27 mouse cellular contexts compared by ENCODE assay signal in the genomic region with DNA sequence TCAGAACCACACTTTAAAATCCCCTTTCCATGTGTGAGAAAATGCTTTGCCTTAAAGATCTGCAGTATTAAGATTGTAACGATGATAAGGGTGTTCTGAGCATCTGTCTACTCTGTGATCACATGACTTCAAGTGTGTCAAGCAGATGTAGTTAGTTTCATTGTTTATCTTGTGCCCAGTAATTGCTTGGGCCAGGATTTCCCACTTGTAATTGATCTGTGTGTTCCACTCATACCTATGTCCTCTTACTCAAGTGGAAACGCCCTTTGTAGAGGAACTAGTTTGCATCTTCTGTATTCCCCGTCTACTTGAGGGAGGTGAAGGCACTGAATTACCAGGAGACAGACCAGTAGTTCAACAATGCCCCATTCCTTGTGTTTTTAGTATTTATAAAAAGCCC. TPM values are rescaled to one million over a fixed set of nuclear protein-coding genes. Genes with fewer than 3 reads are reported as not detected.
"Had no signal": no experiment of that assay in that cellular context is flagged by ENCODE, and none has a peak within 500 bp of the region (broad histone marks: within the 10 kb centered on the region; RNA-seq: fewer than 3 reads in every experiment).

No protein-coding gene starts in this region.

- H3K9me3 ChIP-seq: kidney, embryonic 15.5 days; limb, embryonic 12.5 days; limb, embryonic 15.5 days; megakaryocyte, embryonic 14.5 days; midbrain, embryonic 10.5 days; midbrain, embryonic 13.5 days; stomach, embryonic 15.5 days had no signal

- H3K27me3 ChIP-seq: kidney, embryonic 15.5 days; limb, embryonic 12.5 days; limb, embryonic 15.5 days; midbrain, embryonic 13.5 days; stomach, embryonic 15.5 days had no signal

- DNase-seq: kidney, adult 2 months; kidney, postnatal 10 days; kidney, postnatal 36 days; left cerebral cortex, postnatal 4 days; liver, postnatal 0 days; lung, embryonic 14.5 days; lung, postnatal 36 days; right cerebral cortex, postnatal 25 days; spleen, adult 18-20 months; thymus, postnatal 25 days had no signal

- H3K36me3 ChIP-seq: kidney, embryonic 15.5 days; limb, embryonic 12.5 days; limb, embryonic 15.5 days; midbrain, embryonic 10.5 days; midbrain, embryonic 13.5 days; stomach, embryonic 15.5 days had no signal

- H3K4me3 ChIP-seq: kidney, embryonic 15.5 days; limb, embryonic 12.5 days; limb, embryonic 15.5 days; megakaryocyte, embryonic 14.5 days; midbrain, embryonic 10.5 days; midbrain, embryonic 13.5 days; stomach, embryonic 15.5 days had no signal

- H3K9ac ChIP-seq: kidney, embryonic 15.5 days; limb, embryonic 12.5 days; limb, embryonic 15.5 days; liver, embryonic 14.5 days; liver, postnatal 0 days; lung, embryonic 14.5 days; midbrain, embryonic 13.5 days; stomach, embryonic 15.5 days had no signal

- H3K4me2 ChIP-seq: kidney, embryonic 15.5 days; limb, embryonic 12.5 days; limb, embryonic 15.5 days; liver, embryonic 11.5 days; lung, embryonic 14.5 days; midbrain, embryonic 13.5 days; stomach, embryonic 15.5 days had no signal

- H3K4me1 ChIP-seq: kidney, embryonic 15.5 days; limb, embryonic 12.5 days; megakaryocyte, embryonic 14.5 days; midbrain, embryonic 13.5 days; stomach, embryonic 15.5 days had no signal

- ATAC-seq: liver, postnatal 0 days; lung, postnatal 0 days; midbrain, embryonic 13.5 days; midbrain, embryonic 16.5 days had no signal

- H3K27ac ChIP-seq: kidney, embryonic 15.5 days; limb, embryonic 12.5 days; liver, embryonic 14.5 days; midbrain, embryonic 10.5 days; midbrain, embryonic 13.5 days; stomach, embryonic 15.5 days had no signal

RNA-seq across cellular contexts. Expression of a gene that starts 34.4 kb away (rescaled TPM):
- total RNA-seq: layer of hippocampus, postnatal 25 days; left cerebral cortex, adult 18-20 months; left cerebral cortex, postnatal 14 days; left cerebral cortex, postnatal 4 days; monocyte, adult 5-6 weeks had no signal
- polyA plus RNA-seq: kidney, adult 2 months; kidney, embryonic 15.5 days; liver, embryonic 11.5 days; liver, embryonic 14.5 days; liver, postnatal 0 days; lung, embryonic 14.5 days; lung, postnatal 0 days; midbrain, embryonic 10.5 days; midbrain, embryonic 13.5 days; midbrain, embryonic 16.5 days; neural tube, embryonic 11.5 days; neural tube, embryonic 14.5 days; stomach, embryonic 15.5 days had no signal
